Mouse (Mus musculus): Measurements from ENCODE around the gene Pik3r2.

Pik3r2 gene

DNA sequence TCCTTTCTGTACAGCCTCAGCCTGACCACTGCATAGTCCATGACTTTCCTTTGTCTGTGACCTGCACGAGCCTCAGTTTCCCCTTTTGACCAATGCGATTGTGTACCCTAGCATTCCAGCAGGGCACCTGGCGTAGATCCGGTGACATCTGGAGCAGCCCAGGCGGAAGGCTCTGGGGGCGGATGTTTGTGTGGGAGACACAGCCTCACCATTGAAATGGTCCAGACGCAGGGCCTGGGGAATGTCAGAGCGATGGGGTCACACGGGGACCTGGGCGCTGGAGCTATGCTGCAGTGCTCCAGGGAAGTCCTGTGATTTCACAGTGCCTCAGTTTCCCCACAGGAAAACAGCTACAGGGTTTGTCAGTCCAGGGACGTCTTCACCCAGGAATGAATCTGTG is 34.3 kb downstream of the Pik3r2 start:
- no peak for DNase-seq (ENCODE audit: low spot score in 2 of 2)

GRCm38 (mm10) chr8:70741661-70742060 is 34.9 kb downstream of the Pik3r2 start:
- no peak for DNase-seq (ENCODE audit: low spot score in 2 of 2)

GRCm38 (mm10) chr8:70738211-70738610 is 38.3 kb downstream of the Pik3r2 start:
- no peak for DNase-seq (ENCODE audit: low spot score in 2 of 2)

GRCm38 (mm10) chr8:70737705-70738104 is 38.8 kb downstream of the Pik3r2 start:
- DNase-seq (ENCODE audit: low spot score in 2 of 2): no peak

GRCm38 (mm10) chr8:70730956-70731355 is 45.6 kb downstream of the Pik3r2 start:
- no peak for DNase-seq (ENCODE audit: low spot score in 2 of 2)

- DNase-seq (ENCODE audit: low spot score in 2 of 2): no peak
Measured at GRCm38 (mm10) chr8:70729808-70730475, 46.6 kb downstream of the Pik3r2 start.

DNA sequence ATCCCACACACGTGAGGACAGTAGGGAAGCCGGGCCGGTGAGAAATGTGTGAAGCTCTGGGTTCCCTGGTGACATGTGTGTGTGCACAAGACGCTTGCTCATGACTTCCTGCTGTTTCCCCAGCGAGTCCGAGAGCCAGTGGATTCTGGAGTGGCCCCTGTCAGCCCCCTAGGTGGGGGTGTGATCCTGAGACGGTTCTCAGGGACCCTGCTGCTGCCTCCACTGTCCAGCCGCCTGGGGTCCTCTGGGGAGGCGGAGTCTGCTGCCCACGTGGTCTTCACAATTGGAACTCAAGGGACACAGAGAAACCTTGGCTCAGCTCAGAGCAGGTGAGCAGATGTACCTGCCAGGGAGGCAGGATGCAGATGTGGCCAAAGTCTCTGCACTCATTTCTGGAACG is 49.8 kb downstream of the Pik3r2 start:
- no peak for DNase-seq (ENCODE audit: low spot score in 2 of 2)

GRCm38 (mm10) chr8:70725792-70726447 is 50.6 kb downstream of the Pik3r2 start:
- no peak for DNase-seq (ENCODE audit: low spot score in 2 of 2)

DNA sequence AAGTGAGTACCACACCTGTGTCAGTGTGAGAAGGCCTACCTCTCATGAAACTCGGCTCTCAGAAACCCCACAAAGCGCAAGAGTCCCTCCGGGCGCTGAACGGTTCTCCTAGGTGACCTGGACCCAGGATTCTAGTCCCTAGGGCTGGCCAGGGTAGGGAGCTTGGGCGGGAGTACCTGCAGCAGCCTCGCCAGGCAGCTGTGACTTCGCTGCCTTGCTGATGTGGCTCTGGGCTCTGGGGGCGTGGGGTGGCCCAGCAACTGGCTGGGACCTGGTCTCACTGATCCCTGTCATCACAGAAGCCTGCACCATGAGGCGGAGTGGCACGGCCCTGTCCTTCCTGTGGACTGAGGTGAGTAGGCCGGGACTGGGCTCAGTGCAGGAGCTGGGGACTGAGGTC is 52.3 kb downstream of the Pik3r2 start:
- DNase-seq (ENCODE audit: low spot score in 2 of 2): no peak

DNA sequence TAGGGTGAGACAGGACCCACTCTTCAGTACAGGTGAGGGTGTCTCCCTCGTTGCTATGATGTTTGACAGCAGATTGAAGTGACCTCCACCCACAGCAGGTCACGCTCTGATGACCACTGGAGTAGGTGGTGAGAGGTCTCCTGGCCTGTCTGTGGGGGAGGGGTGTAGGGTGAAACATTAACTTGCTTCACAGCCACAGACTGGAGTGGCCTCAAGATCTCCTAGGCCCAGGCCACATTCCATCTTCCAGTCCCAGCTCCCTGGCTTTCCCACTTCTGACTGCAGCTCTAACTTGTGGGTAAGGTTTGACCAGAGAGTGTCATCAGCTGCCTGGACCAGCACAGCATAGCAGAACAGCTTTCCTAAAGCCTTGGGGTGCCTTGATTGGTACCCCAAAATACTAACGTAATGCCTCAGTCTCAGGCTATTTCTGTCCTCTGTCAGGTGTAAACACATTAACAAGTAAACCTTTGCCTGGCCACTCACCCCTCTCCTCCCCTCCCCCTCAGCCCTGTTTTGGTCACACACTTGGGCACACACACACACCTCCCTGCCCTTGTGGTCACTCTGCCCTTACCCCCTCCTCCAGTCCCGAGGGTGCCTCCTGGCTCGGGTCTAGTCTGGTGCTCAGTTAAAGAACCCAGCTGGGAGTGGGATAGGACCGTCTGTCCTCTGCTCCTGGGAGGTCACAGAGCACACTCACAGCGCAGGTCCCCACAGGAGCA is 52.9 kb downstream of the Pik3r2 start, which contains the start of gene Pde4c:
TSS of gene Pde4c (plus strand) at position 235 of the 725 bp plus-strand sequence.
- no peak for DNase-seq (ENCODE audit: low spot score in 2 of 2)

- DNase-seq (ENCODE audit: low spot score in 2 of 2): no peak
Measured at GRCm38 (mm10) chr8:70721601-70722000, 54.9 kb downstream of the Pik3r2 start.

DNA sequence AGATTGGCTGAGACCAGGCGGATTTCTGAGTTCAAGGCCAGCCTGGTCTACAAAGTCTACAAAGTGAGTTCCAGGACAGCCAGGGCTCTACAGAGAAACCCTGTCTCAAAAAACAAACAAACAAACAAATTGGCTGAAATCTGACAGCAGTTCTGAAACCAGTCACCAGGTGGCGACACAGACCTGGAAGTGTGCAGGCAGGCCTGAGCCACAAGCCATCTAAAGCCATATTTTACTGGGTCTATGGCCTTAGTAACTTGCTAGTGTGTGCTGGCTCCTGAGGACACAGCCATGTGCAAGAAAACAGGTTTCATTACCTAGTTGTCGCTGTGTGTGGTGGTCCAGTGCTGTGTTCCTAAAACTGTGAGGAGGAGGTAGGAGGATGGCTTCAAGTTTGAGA is 55.8 kb downstream of the Pik3r2 start:
- DNase-seq (ENCODE audit: low spot score in 2 of 2): peak in 1 of 2 experiments; percentile 87

- no peak for DNase-seq (ENCODE audit: low spot score in 2 of 2)
Measured at GRCm38 (mm10) chr8:70719796-70720270, 56.7 kb downstream of the Pik3r2 start.

DNA sequence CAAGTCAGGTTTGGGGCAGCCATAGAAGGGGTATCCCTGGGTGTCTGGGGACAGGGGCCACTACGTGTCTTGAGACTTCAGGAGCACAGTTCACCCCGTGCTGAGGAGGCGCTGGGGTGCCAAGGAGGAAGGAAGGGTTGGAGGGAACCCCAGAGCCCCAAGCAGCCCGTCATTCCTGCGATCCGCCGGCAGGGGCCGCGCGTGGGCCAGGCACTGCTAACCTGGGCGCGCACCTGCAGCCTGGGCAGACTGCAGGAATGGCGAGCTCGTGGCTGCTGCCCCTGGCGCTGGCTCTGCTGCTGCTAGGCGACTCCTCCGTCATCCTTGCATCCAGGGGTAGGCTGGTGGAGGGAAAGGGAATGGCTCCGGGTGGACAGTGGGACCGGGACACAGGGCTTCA is 58.2 kb downstream of the Pik3r2 start, which contains the start of gene Gm3336:
TSS of gene Gm3336 (plus strand) at position 247 of the 400 bp plus-strand sequence.
- DNase-seq (ENCODE audit: low spot score in 2 of 2): peak in 1 of 2 experiments; percentile 65
